Mouse (Mus musculus): ENCODE data around the gene Zfp865. TPM values are rescaled to one million over a fixed set of nuclear protein-coding genes. Genes with fewer than 3 reads are reported as not detected.
"Not testable (repeated sequence)": the region's sequence is repeated elsewhere in the genome, so short reads cannot be mapped to it uniquely, and the experiment has no call there.

Gene Zfp865
- total RNA-seq, 2 experiments from 2014 or later = 11.2 to 15.2 TPM

- ATAC-seq (replicated peaks; ENCODE audit: poor library complexity, severe bottlenecking) = peak; percentile 51
These were observed 4.8 kb upstream of the Zfp865 start, which contains the start of gene Gm44973 for GRCm38 (mm10) chr7:5015118-5016001. TSS of gene Gm44973 (plus strand) at chr7:5015496.

DNA sequence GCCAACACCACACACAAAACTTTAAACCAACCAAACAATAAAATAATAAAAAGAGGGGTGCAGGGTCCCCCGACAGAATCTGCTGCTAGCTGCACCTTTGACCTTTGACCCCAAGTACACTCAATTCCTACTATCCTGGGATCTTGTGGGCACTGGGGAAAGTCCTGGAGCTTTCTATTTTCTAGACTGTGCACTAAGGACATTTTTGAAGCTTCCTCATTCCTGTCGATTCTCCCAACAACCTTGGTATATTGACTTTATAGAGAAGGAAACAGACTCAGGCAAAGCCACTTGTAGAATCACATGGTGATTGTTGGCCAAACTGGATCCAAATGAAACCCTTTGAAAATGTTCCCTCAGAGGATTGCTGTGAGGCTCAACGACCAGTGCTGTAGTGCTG lies 4.1 kb upstream of the Zfp865 start:
- ATAC-seq (replicated peaks; ENCODE audit: poor library complexity, severe bottlenecking) = no peak

DNA sequence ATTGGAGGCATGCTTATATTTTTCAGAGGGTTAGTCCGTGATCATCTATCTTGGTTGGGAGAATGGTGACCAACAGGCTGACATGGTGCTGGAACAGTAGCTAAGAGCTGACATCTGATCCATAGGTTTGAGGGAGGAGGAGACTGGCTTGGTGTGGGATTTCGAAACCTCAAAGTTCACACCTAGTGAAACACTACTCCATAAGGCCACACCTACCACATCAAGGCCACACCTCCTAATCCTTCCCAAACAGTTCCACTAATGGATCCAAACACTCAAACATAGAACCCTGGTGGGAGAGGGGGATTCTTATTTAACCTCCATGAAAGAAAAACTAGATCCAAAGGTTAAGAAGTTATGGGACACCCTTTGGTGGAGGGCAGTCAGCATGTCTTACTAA lies 3.3 kb upstream of the Zfp865 start:
- ATAC-seq (replicated peaks; ENCODE audit: poor library complexity, severe bottlenecking) = no peak

GRCm38 (mm10) chr7:5017352-5017751 lies 2.8 kb upstream of the Zfp865 start:
- no peak for ATAC-seq (replicated peaks; ENCODE audit: poor library complexity, severe bottlenecking)

DNA sequence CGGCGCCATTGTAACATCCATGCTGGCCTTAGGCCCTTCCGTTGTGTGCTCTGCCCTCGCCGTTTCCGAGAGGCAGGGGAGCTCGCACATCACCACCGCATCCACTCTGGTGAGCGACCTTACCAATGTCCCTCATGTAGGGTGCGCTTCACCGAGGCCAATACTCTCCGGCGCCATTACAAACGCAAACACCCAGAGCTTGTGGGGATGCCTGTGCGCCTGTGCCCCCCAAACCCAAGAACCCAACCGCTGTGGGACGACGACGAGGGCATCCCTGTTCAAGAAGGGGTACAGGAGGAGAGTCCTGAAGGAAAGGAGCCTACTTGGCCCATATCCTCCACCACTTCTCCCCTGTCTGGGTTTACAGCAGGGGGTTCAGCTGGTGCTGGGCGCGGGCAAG lies 2.2 kb upstream of the Zfp865 start:
- no peak for ATAC-seq (replicated peaks; ENCODE audit: poor library complexity, severe bottlenecking)

DNA sequence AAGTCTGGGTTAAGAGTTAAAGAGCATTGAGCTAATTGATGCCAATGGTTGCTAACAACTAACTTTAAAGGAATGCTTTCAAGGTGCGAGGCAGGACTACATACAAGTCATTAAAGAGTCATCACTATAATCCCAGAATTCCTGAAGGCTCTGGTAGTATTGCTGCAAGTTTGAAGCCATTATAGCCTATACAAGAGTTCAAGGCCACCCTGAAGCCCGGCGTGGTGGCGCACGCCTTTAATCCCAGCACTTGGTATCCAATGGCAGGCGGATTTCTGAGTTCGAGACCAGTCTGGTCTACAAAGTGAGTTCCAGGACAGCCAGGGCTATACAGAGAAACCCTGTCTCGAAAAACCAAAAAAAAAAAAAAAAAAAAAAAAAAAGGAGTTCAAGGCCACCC lies 600 bp upstream of the Zfp865 start:
- not testable (repeated sequence) for ATAC-seq (replicated peaks; ENCODE audit: poor library complexity, severe bottlenecking)

GRCm38 (mm10) chr7:5020685-5021084 lies 509 bp downstream of the Zfp865 start:
- ATAC-seq (replicated peaks; ENCODE audit: poor library complexity, severe bottlenecking) = no peak

- no peak for ATAC-seq (replicated peaks; ENCODE audit: poor library complexity, severe bottlenecking)
These were observed 1.0 kb downstream of the Zfp865 start for GRCm38 (mm10) chr7:5021197-5021596.

DNA sequence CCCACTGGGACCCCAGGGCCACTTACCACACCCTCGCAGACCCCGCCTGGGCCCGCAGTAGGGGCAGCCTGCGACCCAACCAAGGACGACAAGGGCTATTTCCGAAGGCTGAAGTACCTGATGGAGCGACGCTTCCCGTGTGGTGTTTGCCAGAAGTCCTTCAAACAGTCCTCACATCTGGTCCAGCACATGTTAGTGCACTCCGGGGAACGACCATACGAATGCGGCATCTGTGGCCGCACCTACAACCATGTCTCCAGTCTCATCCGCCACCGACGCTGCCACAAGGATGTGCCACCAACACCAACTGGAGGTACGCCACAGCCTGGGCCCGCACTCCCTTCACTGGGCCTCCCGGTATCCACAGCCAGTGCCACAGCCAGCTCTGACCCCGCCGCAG lies 9.4 kb downstream of the Zfp865 start:
- ATAC-seq (replicated peaks; ENCODE audit: poor library complexity, severe bottlenecking) = no peak

GRCm38 (mm10) chr7:5029946-5030345 lies 9.8 kb downstream of the Zfp865 start:
- no peak for ATAC-seq (replicated peaks; ENCODE audit: poor library complexity, severe bottlenecking)

DNA sequence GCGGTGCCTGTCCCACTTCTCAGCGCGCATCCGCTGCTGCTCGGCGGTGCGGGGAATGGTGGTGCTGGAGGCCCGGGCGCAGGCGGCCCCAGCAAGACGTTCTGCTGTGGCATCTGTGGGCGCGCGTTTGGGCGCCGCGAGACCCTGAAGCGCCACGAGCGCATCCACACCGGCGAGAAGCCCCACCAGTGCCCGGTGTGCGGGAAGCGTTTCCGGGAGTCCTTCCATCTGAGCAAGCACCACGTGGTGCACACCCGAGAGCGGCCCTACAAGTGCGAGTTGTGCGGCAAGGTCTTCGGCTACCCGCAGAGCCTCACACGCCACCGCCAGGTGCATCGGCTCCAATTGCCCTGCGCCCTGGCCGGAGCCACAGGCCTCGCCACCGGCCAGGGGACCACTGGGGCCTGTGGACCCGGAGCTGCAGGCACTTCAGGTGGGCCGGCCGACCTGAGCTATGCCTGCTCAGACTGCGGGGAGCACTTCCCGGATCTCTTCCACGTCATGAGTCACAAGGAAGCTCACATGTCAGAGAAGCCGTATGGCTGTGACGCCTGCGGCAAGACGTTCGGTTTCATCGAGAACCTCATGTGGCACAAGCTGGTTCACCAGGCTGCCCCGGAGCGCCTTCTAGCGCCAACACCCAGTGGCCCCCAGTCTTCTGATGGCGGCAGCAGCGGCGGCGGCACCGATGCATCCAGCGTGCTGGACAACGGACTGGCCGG lies 10.5 kb downstream of the Zfp865 start:
- no peak for ATAC-seq (replicated peaks; ENCODE audit: poor library complexity, severe bottlenecking)

GRCm38 (mm10) chr7:5031496-5031895 lies 11.3 kb downstream of the Zfp865 start:
- ATAC-seq (replicated peaks; ENCODE audit: poor library complexity, severe bottlenecking) = no peak

GRCm38 (mm10) chr7:5033818-5034217 lies 13.6 kb downstream of the Zfp865 start, which contains the start of gene 4632433K11Rik:
TSS of gene 4632433K11Rik (plus strand) at chr7:5034118.
- ATAC-seq (replicated peaks; ENCODE audit: poor library complexity, severe bottlenecking) = no peak

- no peak for ATAC-seq (replicated peaks; ENCODE audit: poor library complexity, severe bottlenecking)
These were observed 15.5 kb downstream of the Zfp865 start for GRCm38 (mm10) chr7:5035628-5036027.

DNA sequence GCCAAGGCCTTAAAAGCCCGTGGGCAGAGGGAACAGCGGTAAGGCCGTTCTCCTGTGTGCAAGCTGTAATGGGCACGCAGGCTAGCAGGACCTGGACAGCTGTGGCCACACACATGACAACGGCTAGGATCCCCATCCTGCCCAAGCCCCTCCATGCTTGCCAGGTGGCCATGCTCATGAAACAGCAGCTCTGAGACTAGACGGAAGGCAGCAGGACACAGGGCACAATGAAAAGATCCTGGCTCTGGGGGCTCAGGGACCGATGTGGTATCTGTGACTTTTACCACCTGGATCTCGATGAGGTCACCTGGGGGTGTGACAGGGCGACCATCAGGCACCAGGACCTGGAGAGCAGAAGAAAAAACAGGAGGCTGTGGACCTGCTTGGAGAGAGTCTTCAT lies 16.0 kb downstream of the Zfp865 start:
- ATAC-seq (replicated peaks; ENCODE audit: poor library complexity, severe bottlenecking) = no peak

DNA sequence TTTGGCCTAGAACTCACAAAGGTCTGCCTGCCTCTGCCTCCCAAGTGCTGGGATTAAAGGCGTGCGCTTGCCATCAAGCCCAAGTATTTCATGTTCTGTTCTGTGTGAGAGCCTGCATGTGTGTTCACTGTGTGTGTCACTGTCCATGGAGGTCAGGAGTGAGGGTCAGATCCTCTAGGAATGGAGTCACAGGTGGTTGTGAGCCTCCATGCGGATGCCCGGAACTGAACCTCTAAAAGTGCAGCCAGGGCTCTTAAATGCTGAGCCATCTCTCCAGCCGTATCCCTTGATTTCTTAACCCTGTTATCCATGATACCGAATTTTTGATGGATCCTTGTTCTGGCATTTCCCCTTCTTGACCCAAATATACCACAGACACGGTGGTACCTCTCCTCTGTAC lies 16.9 kb downstream of the Zfp865 start:
- ATAC-seq (replicated peaks; ENCODE audit: poor library complexity, severe bottlenecking) = no peak

GRCm38 (mm10) chr7:5037467-5037866 lies 17.3 kb downstream of the Zfp865 start:
- ATAC-seq (replicated peaks; ENCODE audit: poor library complexity, severe bottlenecking) = no peak

DNA sequence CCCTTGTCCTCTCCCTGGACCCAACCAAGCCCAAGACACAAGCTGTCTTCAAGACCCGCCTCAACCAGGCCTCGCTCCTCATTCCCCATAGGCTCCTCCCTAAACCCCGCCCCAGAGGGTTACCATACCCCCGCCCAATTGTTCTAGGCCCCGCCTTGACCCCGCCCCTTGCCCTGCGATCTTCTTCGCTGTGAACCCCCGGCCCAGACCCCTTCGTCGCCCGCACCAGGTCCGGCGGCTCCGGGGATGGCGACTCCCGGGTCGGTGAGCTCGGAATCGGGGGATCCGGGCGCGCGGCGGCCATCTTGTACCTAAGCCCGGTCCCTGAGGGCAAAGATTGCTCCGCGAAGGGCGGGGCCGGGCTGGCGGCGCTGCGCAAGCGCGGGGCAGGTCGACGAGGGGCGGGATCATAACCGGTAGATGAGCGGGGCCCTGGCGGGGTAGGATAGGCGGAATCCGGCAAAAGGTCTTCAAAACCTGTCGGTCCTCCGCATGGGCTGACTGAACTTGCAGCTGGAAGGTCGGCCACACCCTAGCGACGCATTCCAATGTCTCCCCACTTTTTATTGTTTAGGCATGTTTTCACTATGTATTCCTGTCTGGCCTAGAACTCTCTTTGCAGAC lies 18.0 kb downstream of the Zfp865 start, which contains the start of gene Zfp784:
Zfp784 (minus strand) TSS at position 338 of the 624 bp plus-strand sequence.
- peak; percentile 95 for ATAC-seq (replicated peaks; ENCODE audit: poor library complexity, severe bottlenecking)

DNA sequence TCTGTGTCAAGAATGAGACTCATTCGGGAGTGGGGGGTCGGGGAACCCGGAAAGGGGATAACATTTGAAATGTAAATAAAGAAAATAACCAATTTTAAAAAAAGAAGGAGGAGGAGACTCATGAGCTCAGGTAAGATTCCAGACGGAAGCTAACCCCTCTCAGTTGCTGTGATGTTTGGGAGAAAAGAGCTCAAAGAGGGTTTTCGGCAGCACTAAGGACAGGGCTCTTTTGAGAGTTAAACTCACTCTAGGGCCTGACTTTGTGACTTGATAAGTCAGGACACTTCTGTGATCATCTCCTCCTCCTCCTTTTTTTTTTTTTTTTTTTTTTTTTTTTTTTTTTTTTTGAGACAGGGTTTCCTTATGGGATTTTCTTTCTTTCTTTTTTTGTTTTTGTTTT lies 18.8 kb downstream of the Zfp865 start:
- no peak for ATAC-seq (replicated peaks; ENCODE audit: poor library complexity, severe bottlenecking)

GRCm38 (mm10) chr7:5044981-5045380 lies 24.8 kb downstream of the Zfp865 start:
- ATAC-seq (replicated peaks; ENCODE audit: poor library complexity, severe bottlenecking) = no peak

GRCm38 (mm10) chr7:5046112-5046511 lies 25.9 kb downstream of the Zfp865 start:
- no peak for ATAC-seq (replicated peaks; ENCODE audit: poor library complexity, severe bottlenecking)

Data from granulocyte monocyte progenitor cell, adult 5-6 weeks (primary cell).